Mouse (Mus musculus) midbrain, embryonic 15.5 days (tissue): ENCODE results near the gene Rnf144b. TPM values are rescaled to one million over a fixed set of nuclear protein-coding genes. Genes with fewer than 3 reads are reported as not detected.

ENCODE experiments used
- ATAC-seq: fragments of 200-750 bp; cut with Nextera tagmentation; replicated peaks from 2 replicates; pipeline ENCODE4 v1.8.0; 2017; ENCODE audit warnings: moderate TSS enrichment
- H3K27ac ChIP-seq: fragments of 300-500 bp; sonication (generic); 2 replicates; pipeline ENCODE4 v1.5.1; 2015; ENCODE audit warnings: mild to moderate bottlenecking, inconsistent platforms
- H3K27me3 ChIP-seq: fragments of 300-500 bp; sonication (generic); replicated peaks from 2 replicates; pipeline ENCODE4 v1.6.1; 2015; ENCODE audit warnings: inconsistent platforms
- H3K36me3 ChIP-seq: fragments of 300-500 bp; sonication (generic); replicated peaks from 2 replicates; pipeline ENCODE4 v1.6.1; 2015; ENCODE audit warnings: inconsistent platforms
- H3K4me1 ChIP-seq: fragments of 300-500 bp; sonication (generic); 2 replicates; pipeline ENCODE4 v1.6.1; 2015; ENCODE audit warnings: inconsistent platforms
- H3K4me2 ChIP-seq: fragments of 300-500 bp; sonication (generic); 2 replicates; pipeline ENCODE4 v1.6.1; 2015; ENCODE audit warnings: inconsistent platforms, mild to moderate bottlenecking, moderate library complexity
- H3K4me3 ChIP-seq: fragments of 300-500 bp; sonication (generic); 2 replicates; pipeline ENCODE4 v1.5.1; 2015; ENCODE audit warnings: mild to moderate bottlenecking, inconsistent platforms
- H3K9ac ChIP-seq: fragments of 300-500 bp; sonication (generic); 2 replicates; pipeline ENCODE4 v1.6.1; 2015; ENCODE audit warnings: mild to moderate bottlenecking, inconsistent platforms
- H3K9me3 ChIP-seq: fragments of 300-500 bp; sonication (generic); 2 replicates; pipeline ENCODE4 v1.6.1; 2016; ENCODE audit warnings: inconsistent platforms
- WGBS: fragments of 180-500 bp; shearing (Covaris S2); methylation state at CpG from one replicate; pipeline ENCODE4 v1.1.7; 2015; ENCODE audit warnings: mixed read lengths; 5-methylcytosine and 5-hydroxymethylcytosine counted together
- polyA plus RNA-seq: library from polyadenylated mRNA; unstranded; fragments of >200 nt; fragmentation: Nextera tagmentation; extraction: Ambion mirVana; gene quantifications from 2 replicates; pipeline ENCODE4 v1.2.1, GENCODE M21; 2015

Rnf144b gene
- polyA plus RNA-seq, 1 experiment from 2014 or later: 0.74 TPM

- Histone ChIP-seq H3K4me1 (no peaks in the 10 kb centered on the region), H3K4me2 (no peak overlapping the region), H3K9ac (no peak overlapping the region), H3K27ac (no peak overlapping the region), H3K27me3 (peaks cover 4% of the 10 kb centered on the region; the same call in 1 of the 2 replicates), H3K36me3 (no peaks in the 10 kb centered on the region), H3K4me3 (no peak overlapping the region), H3K9me3 (no peaks in the 10 kb centered on the region)
- WGBS: 63% methylated on average over 4 of the region's 4 CpGs
- no peak for ATAC-seq
Observed at GRCm38 (mm10) chr13:47129090-47129489, 6.6 kb downstream of the Rnf144b start.

- H3K4me1 ChIP-seq: no peaks in the 10 kb centered on the region
- H3K9ac ChIP-seq: no peak overlapping the region
- H3K4me2 ChIP-seq: no peak overlapping the region
- no peaks in the 10 kb centered on the region for H3K9me3 ChIP-seq
- WGBS: 84% methylated on average over 8 of the region's 8 CpGs
- H3K27ac ChIP-seq: no peak overlapping the region
- H3K36me3 ChIP-seq: no peaks in the 10 kb centered on the region
- H3K4me3 ChIP-seq: no peak overlapping the region
- no peaks in the 10 kb centered on the region for H3K27me3 ChIP-seq
- no peak for ATAC-seq
Observed at GRCm38 (mm10) chr13:47133058-47133457, 10.6 kb downstream of the Rnf144b start.

GRCm38 (mm10) chr13:47134836-47135235 is 12.4 kb downstream of the Rnf144b start:
- H3K9me3 ChIP-seq: no peaks in the 10 kb centered on the region
- H3K4me3 ChIP-seq: no peak overlapping the region
- no peaks in the 10 kb centered on the region for H3K27me3 ChIP-seq
- 90% methylated on average over 7 of the region's 7 CpGs for WGBS
- H3K4me1 ChIP-seq: no peaks in the 10 kb centered on the region
- no peak overlapping the region for H3K9ac ChIP-seq
- H3K27ac ChIP-seq: no peak overlapping the region
- no peaks in the 10 kb centered on the region for H3K36me3 ChIP-seq
- ATAC-seq: no peak
- H3K4me2 ChIP-seq: no peak overlapping the region

- no peak overlapping the region for H3K27ac ChIP-seq
- no peak overlapping the region for H3K9ac ChIP-seq
- no peaks in the 10 kb centered on the region for H3K36me3 ChIP-seq
- H3K4me2 ChIP-seq: no peak overlapping the region
- no peaks in the 10 kb centered on the region for H3K9me3 ChIP-seq
- WGBS: 93% methylated on average over 7 of the region's 7 CpGs
- no peak overlapping the region for H3K4me3 ChIP-seq
- H3K4me1 ChIP-seq: no peaks in the 10 kb centered on the region
- H3K27me3 ChIP-seq: no peaks in the 10 kb centered on the region
- ATAC-seq: no peak
Observed at GRCm38 (mm10) chr13:47135741-47136140, 13.3 kb downstream of the Rnf144b start.

GRCm38 (mm10) chr13:47142764-47143163 is 20.3 kb downstream of the Rnf144b start:
- H3K27me3 ChIP-seq: no peaks in the 10 kb centered on the region

GRCm38 (mm10) chr13:47145939-47146338 is 23.5 kb downstream of the Rnf144b start:
- ATAC-seq: no peak
- 76% methylated on average over 9 of the region's 9 CpGs for WGBS

More at GRCm38 (mm10) chr13:47142764-47143163, 20.3 kb downstream of the Rnf144b start:
- no peak for ATAC-seq
- Histone ChIP-seq H3K9me3 (no peaks in the 10 kb centered on the region), H3K4me3 (no peak overlapping the region), H3K36me3 (no peaks in the 10 kb centered on the region), H3K9ac (no peak overlapping the region), H3K4me2 (no peak overlapping the region), H3K27ac (no peak overlapping the region), H3K4me1 (no peaks in the 10 kb centered on the region)
- WGBS: 80% methylated on average over 6 of the region's 6 CpGs

GRCm38 (mm10) chr13:47146388-47146787 is 23.9 kb downstream of the Rnf144b start:
- Histone ChIP-seq H3K9me3 (no peaks in the 10 kb centered on the region), H3K4me2 (no peak overlapping the region), H3K4me1 (0 out of 2 replicates have a peak, but pooled peaks cover 5% of the 10 kb centered on the region), H3K27me3 (no peaks in the 10 kb centered on the region), H3K9ac (no peak overlapping the region), H3K36me3 (no peaks in the 10 kb centered on the region), H3K4me3 (no peak overlapping the region), H3K27ac (no peak overlapping the region)
- ATAC-seq: no peak
- 72% methylated on average over 7 of the region's 7 CpGs for WGBS

More at GRCm38 (mm10) chr13:47145939-47146338, 23.5 kb downstream of the Rnf144b start:
- H3K27ac ChIP-seq: no peak overlapping the region
- no peaks in the 10 kb centered on the region for H3K27me3 ChIP-seq
- H3K36me3 ChIP-seq: no peaks in the 10 kb centered on the region
- H3K4me1 ChIP-seq: 0 out of 2 replicates have a peak, but pooled peaks cover 5% of the 10 kb centered on the region
- no peaks in the 10 kb centered on the region for H3K9me3 ChIP-seq
- no peak overlapping the region for H3K4me2 ChIP-seq
- no peak overlapping the region for H3K4me3 ChIP-seq
- no peak overlapping the region for H3K9ac ChIP-seq

GRCm38 (mm10) chr13:47148573-47148972 is 26.1 kb downstream of the Rnf144b start:
- no peaks in the 10 kb centered on the region for H3K9me3 ChIP-seq
- H3K27me3 ChIP-seq: no peaks in the 10 kb centered on the region
- 62% methylated on average over 11 of the region's 11 CpGs for WGBS
- no peak overlapping the region for H3K27ac ChIP-seq
- H3K4me1 ChIP-seq: 0 out of 2 replicates have a peak, but pooled peaks cover 5% of the 10 kb centered on the region
- H3K4me2 ChIP-seq: no peak overlapping the region
- no peaks in the 10 kb centered on the region for H3K36me3 ChIP-seq
- H3K9ac ChIP-seq: no peak overlapping the region
- ATAC-seq: no peak
- no peak overlapping the region for H3K4me3 ChIP-seq

GRCm38 (mm10) chr13:47149993-47150392 is 27.5 kb downstream of the Rnf144b start:
- Histone ChIP-seq H3K27me3 (no peaks in the 10 kb centered on the region), H3K4me1 (0 out of 2 replicates have a peak, but pooled peaks cover 5% of the 10 kb centered on the region), H3K4me2 (no peak overlapping the region), H3K9ac (no peak overlapping the region), H3K36me3 (no peaks in the 10 kb centered on the region), H3K9me3 (no peaks in the 10 kb centered on the region), H3K4me3 (no peak overlapping the region), H3K27ac (no peak overlapping the region)
- 93% methylated on average over 10 of the region's 10 CpGs for WGBS
- no peak for ATAC-seq

GRCm38 (mm10) chr13:47151060-47151459 is 28.6 kb downstream of the Rnf144b start:
- WGBS: 95% methylated on average over 14 of the region's 14 CpGs

GRCm38 (mm10) chr13:47152390-47152789 is 29.9 kb downstream of the Rnf144b start:
- peak; percentile 72; the same call in 1 of the 2 replicates for ATAC-seq
- WGBS: 34% methylated on average over 7 of the region's 7 CpGs

More at GRCm38 (mm10) chr13:47151060-47151459, 28.6 kb downstream of the Rnf144b start:
- Histone ChIP-seq H3K9ac (no peak overlapping the region), H3K4me1 (0 out of 2 replicates have a peak, but pooled peaks cover 5% of the 10 kb centered on the region), H3K27ac (no peak overlapping the region), H3K36me3 (no peaks in the 10 kb centered on the region), H3K9me3 (no peaks in the 10 kb centered on the region), H3K4me2 (no peak overlapping the region), H3K27me3 (no peaks in the 10 kb centered on the region), H3K4me3 (no peak overlapping the region)
- no peak for ATAC-seq

GRCm38 (mm10) chr13:47153206-47153605 is 30.8 kb downstream of the Rnf144b start:
- Histone ChIP-seq H3K4me1 (0 out of 2 replicates have a peak, but pooled peaks cover 5% of the 10 kb centered on the region), H3K9ac (no peak overlapping the region), H3K4me3 (no peak overlapping the region), H3K9me3 (no peaks in the 10 kb centered on the region), H3K27ac (no peak overlapping the region), H3K36me3 (no peaks in the 10 kb centered on the region), H3K4me2 (no peak overlapping the region), H3K27me3 (no peaks in the 10 kb centered on the region)
- ATAC-seq: no peak
- WGBS: 65% methylated on average over 5 of the region's 5 CpGs

More at GRCm38 (mm10) chr13:47152390-47152789, 29.9 kb downstream of the Rnf144b start:
- H3K9me3 ChIP-seq: no peaks in the 10 kb centered on the region
- no peak overlapping the region for H3K27ac ChIP-seq
- no peak overlapping the region for H3K9ac ChIP-seq
- no peaks in the 10 kb centered on the region for H3K36me3 ChIP-seq
- no peak overlapping the region for H3K4me3 ChIP-seq
- no peak overlapping the region for H3K4me2 ChIP-seq
- H3K27me3 ChIP-seq: no peaks in the 10 kb centered on the region
- H3K4me1 ChIP-seq: 0 out of 2 replicates have a peak, but pooled peaks cover 5% of the 10 kb centered on the region

- H3K27me3 ChIP-seq: no peaks in the 10 kb centered on the region
- no peak overlapping the region for H3K4me2 ChIP-seq
- ATAC-seq: no peak
- no peaks in the 10 kb centered on the region for H3K9me3 ChIP-seq
- H3K9ac ChIP-seq: no peak overlapping the region
- WGBS: 72% methylated on average over 4 of the region's 4 CpGs
- H3K4me3 ChIP-seq: no peak overlapping the region
- no peaks in the 10 kb centered on the region for H3K36me3 ChIP-seq
- no peaks in the 10 kb centered on the region for H3K4me1 ChIP-seq
- no peak overlapping the region for H3K27ac ChIP-seq
Observed at GRCm38 (mm10) chr13:47154866-47155265, 32.4 kb downstream of the Rnf144b start.
